Mouse (Mus musculus) lung, embryonic 14.5 days (tissue): ENCODE data around the gene 1110051M20Rik. TPM values are rescaled to one million over a fixed set of nuclear protein-coding genes. Genes with fewer than 3 reads are reported as not detected.
A peak's percentile ranks its signal among the peaks of the same experiment; 100 is the strongest.

Experiments
- ATAC-seq: fragments of 200-750 bp; cut with Nextera tagmentation; 2 replicates; pipeline ENCODE4 v1.8.0; 2017; ENCODE audit warnings: mild to moderate bottlenecking, moderate TSS enrichment, moderate library complexity; ENCODE audit not compliant: insufficient read depth
- DNase-seq: peaks from one replicate; pipeline ENCODE4 v3.0.0-alpha.2; 2015
- H3K27ac ChIP-seq: fragments of 300-500 bp; sonication (generic); 2 replicates; pipeline ENCODE4 v1.5.1; 2014; ENCODE audit warnings: low read depth, mild to moderate bottlenecking, moderate library complexity
- H3K27me3 ChIP-seq: fragments of 300-500 bp; sonication (generic); 2 replicates; pipeline ENCODE4 v1.6.1; 2014; ENCODE audit warnings: low read length, control low read depth; ENCODE audit not compliant: insufficient read depth
- H3K36me3 ChIP-seq: fragments of 300-500 bp; sonication (generic); 2 replicates; pipeline ENCODE4 v1.6.1; 2014; ENCODE audit warnings: control low read depth; ENCODE audit not compliant: insufficient read depth
- H3K4me1 ChIP-seq: fragments of 300-500 bp; sonication (generic); 2 replicates; pipeline ENCODE4 v1.6.1; 2014; ENCODE audit warnings: antibody characterized with exemption, control low read depth; ENCODE audit not compliant: insufficient read depth
- H3K4me2 ChIP-seq: fragments of 300-500 bp; sonication (generic); 2 replicates; pipeline ENCODE4 v1.6.1; 2014; ENCODE audit warnings: mild to moderate bottlenecking
- H3K4me3 ChIP-seq: fragments of 300-500 bp; sonication (generic); 2 replicates; pipeline ENCODE4 v1.5.1; 2014; ENCODE audit warnings: low read depth, low read length
- H3K9ac ChIP-seq: fragments of 300-500 bp; sonication (generic); 2 replicates; pipeline ENCODE4 v1.6.1; 2014
- H3K9me3 ChIP-seq: fragments of 300-500 bp; sonication (generic); 2 replicates; pipeline ENCODE4 v1.6.1; 2016; ENCODE audit warnings: low read depth, low read length, control low read depth
- CTCF ChIP-seq: IDR thresholded peaks from 2 replicates; pipeline ENCODE4 v1.5.1; 2016; ENCODE audit warnings: antibody characterized with exemption, low read depth
- WGBS: fragments of 180-500 bp; shearing (Covaris S2); extraction: QIAGEN DNeasy Blood & Tissue Kit; methylation state at CpG from one replicate; pipeline ENCODE4 v1.1.7; 2014; 5-methylcytosine and 5-hydroxymethylcytosine counted together
- polyA plus RNA-seq: library from polyadenylated mRNA; unstranded; fragments of >200 nt; fragmentation: Nextera tagmentation; extraction: Ambion mirVana; gene quantifications from 2 replicates; pipeline ENCODE4 v1.2.1, GENCODE M21; 2014

1110051M20Rik gene
- polyA plus RNA-seq, 1 experiment from 2014 or later = 73.4 TPM

DNA sequence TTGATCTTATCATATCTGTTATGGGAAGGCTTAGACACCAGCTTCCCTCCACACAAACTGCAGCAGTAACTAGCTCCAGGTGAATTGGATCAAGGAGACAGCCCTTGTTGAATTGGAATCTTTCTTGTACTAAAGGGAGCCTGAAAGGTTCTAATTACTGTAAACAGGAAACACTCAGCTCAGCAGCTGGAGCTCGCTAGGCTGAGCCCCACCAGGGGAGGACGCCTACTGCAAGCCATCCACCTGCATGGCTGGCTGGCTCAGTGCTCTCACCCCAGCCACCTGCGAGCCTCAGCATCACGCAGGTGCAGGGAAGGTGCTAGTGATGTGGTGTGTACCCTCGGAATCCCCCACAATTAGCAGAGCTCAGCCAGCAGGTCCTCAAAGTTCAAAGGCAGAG is 135.8 kb downstream of the 1110051M20Rik start:
- no peak for ATAC-seq
- no peak overlapping the region for H3K9ac ChIP-seq
- 29% methylated on average over 5 of the region's 5 CpGs for WGBS
- no peak overlapping the region for H3K27ac ChIP-seq
- H3K27me3 ChIP-seq = no peaks in the 10 kb centered on the region
- no peak overlapping the region for H3K4me2 ChIP-seq
- H3K4me3 ChIP-seq = no peak overlapping the region
- no peak for DNase-seq
- no peaks in the 10 kb centered on the region for H3K36me3 ChIP-seq
- TF ChIP-seq CTCF = no peak
- H3K4me1 ChIP-seq = peaks cover 2% of the 10 kb centered on the region; the same call in 1 of the 2 replicates
- H3K9me3 ChIP-seq = no peaks in the 10 kb centered on the region

DNA sequence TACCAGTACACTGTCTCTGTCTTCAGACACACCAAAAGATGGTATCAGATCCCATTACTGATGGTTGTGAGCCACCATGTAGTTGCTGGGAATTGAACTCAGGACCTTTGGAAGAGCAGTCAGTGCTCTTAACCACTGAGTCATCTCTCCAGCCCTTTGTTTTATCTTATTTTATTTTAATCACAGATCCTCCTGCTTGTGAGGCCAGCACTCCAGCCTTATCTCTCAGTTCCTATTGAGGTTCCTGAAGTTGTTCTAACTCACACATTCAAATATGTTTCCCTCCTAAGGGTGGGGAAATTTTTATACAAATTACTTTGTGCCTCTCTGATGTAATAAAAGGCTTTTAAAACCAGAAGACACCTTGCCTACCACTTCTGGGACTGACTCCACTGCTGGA is 137.9 kb downstream of the 1110051M20Rik start:
- no peak for TF ChIP-seq CTCF
- DNase-seq (no peak), ATAC-seq (no peak)
- H3K4me1 ChIP-seq = no peaks in the 10 kb centered on the region
- no peak overlapping the region for H3K9ac ChIP-seq
- H3K27ac ChIP-seq = no peak overlapping the region
- H3K4me2 ChIP-seq = no peak overlapping the region
- no peaks in the 10 kb centered on the region for H3K9me3 ChIP-seq
- H3K27me3 ChIP-seq = no peaks in the 10 kb centered on the region
- no peaks in the 10 kb centered on the region for H3K36me3 ChIP-seq
- no peak overlapping the region for H3K4me3 ChIP-seq

DNA sequence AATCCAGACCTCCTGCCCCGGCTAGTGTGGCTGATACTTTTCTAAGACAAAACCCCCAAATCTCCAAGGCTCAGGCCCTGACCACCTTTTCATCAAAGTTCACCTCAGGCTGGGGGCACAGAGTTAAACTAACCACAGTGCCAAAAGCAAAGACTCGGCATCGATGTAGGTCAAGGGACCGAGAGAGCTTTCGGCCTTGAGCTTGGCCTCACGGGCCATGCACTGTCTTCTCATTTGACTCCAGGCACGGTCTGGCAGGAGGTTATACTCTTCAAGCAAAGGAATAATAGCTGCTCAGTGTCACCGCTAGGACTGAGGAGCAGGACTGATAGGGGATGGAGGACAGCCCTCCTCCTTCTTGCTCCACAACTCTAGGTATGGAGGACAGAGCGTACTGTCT is 138.6 kb downstream of the 1110051M20Rik start:
- H3K9ac ChIP-seq = no peak overlapping the region
- no peak for TF ChIP-seq CTCF
- no peak overlapping the region for H3K4me3 ChIP-seq
- H3K36me3 ChIP-seq = no peaks in the 10 kb centered on the region
- H3K4me2 ChIP-seq = no peak overlapping the region
- H3K4me1 ChIP-seq = no peaks in the 10 kb centered on the region
- no peaks in the 10 kb centered on the region for H3K27me3 ChIP-seq
- no peak overlapping the region for H3K27ac ChIP-seq
- no peak for DNase-seq
- WGBS = 91% methylated on average over 9 of the region's 9 CpGs
- no peaks in the 10 kb centered on the region for H3K9me3 ChIP-seq
- ATAC-seq = no peak

DNA sequence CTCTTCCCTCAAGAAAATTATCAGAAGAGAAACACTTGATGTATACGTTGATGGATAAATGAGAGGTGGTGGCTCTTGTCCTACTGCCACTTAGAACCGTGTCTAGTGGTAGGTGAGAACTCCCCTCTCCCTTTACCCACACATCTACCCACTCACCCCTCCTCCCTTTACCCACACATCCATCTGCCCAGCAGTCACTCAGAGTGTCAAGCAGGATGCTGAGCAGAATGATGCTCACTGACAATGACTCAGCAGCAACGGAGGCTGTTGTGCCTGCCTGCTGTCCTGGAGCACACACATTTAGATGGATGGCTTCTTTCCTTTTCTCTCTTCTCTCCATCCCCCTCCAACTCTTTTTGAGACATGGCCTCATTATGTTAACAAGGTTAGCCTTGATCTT is 141.7 kb downstream of the 1110051M20Rik start:
- Histone ChIP-seq H3K4me3 (no peak overlapping the region), H3K36me3 (no peaks in the 10 kb centered on the region), H3K4me1 (no peaks in the 10 kb centered on the region), H3K9ac (no peak overlapping the region), H3K4me2 (no peak overlapping the region), H3K9me3 (no peaks in the 10 kb centered on the region), H3K27ac (no peak overlapping the region), H3K27me3 (no peaks in the 10 kb centered on the region)
- no peak for TF ChIP-seq CTCF
- ATAC-seq = no peak
- no peak for DNase-seq
- WGBS = 45% methylated on average over 3 of the region's 3 CpGs

DNA sequence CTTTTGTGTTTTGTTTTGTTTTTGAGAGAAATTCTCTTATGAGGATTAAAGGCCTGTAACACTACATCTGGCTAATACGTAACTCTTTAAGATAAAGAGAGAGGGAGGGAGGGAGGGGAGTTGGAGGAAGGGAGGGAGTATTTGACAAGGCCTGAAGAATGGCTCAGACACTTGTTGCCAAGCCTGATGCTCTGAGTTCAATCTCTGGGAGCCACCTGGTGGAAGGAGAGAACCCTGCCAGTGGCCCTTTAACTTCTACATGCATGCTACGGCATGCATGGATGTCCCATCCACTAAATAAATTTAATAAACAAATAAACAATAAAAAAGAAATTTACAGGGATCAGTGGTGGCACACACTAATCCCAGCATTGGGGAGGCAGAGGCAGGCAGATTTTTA is 142.7 kb downstream of the 1110051M20Rik start:
- no peaks in the 10 kb centered on the region for H3K9me3 ChIP-seq
- H3K36me3 ChIP-seq = no peaks in the 10 kb centered on the region
- no peaks in the 10 kb centered on the region for H3K27me3 ChIP-seq
- H3K4me2 ChIP-seq = no peak overlapping the region
- DNase-seq (peak; percentile 24), ATAC-seq (no peak)
- H3K4me3 ChIP-seq = no peak overlapping the region
- no peak overlapping the region for H3K9ac ChIP-seq
- WGBS = 58% methylated on average over 2 of the region's 2 CpGs
- no peak for TF ChIP-seq CTCF
- no peak overlapping the region for H3K27ac ChIP-seq
- no peaks in the 10 kb centered on the region for H3K4me1 ChIP-seq

DNA sequence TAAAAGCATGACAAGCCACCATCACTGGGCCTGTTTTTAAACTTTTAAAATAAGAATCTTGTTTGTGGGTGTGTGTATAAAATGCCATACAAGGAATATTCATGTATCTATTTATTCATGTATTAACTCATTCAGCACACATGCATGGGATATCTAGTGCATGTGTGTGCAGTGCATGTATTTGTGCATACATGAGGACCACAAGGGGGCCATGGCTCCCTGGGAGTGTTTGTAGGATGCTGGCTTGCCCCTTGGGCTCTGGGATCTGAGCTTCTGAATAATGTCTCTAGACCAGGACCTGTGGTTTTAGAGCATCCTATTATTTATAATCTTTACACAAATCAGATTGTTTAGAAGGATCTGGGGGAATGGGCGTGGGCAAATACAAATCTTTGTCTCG is 143.7 kb downstream of the 1110051M20Rik start:
- no peaks in the 10 kb centered on the region for H3K4me1 ChIP-seq
- TF ChIP-seq CTCF = peak; percentile 47
- no peaks in the 10 kb centered on the region for H3K27me3 ChIP-seq
- ATAC-seq (no peak), DNase-seq (no peak)
- H3K4me3 ChIP-seq = no peak overlapping the region
- no peaks in the 10 kb centered on the region for H3K36me3 ChIP-seq
- 90% methylated on average over 2 of the region's 2 CpGs for WGBS
- no peaks in the 10 kb centered on the region for H3K9me3 ChIP-seq
- H3K9ac ChIP-seq = no peak overlapping the region
- H3K27ac ChIP-seq = no peak overlapping the region
- no peak overlapping the region for H3K4me2 ChIP-seq

DNA sequence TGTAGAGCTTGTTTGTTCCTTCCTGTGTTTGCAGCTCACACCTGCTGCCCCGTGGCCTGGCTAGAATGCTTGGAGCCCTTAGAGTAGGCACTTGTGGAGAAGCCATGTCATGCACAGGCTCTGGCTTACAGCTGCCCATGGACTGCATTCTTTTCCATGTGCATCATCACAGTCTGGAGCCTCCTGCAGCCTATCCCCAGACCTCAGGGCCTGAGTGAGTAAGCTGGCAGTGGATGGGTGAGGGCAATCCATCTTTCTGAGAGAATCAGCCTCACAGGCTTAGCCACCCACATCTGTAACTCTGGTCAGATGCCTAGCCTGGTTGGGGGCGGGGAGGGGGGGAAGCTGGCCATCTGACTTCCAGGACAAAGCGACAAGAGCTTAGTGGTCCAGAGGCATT is 145.3 kb downstream of the 1110051M20Rik start:
- DNase-seq (peak; percentile 34), ATAC-seq (peak; percentile 89)
- H3K9ac ChIP-seq = no peak overlapping the region
- H3K9me3 ChIP-seq = no peaks in the 10 kb centered on the region
- H3K27me3 ChIP-seq = no peaks in the 10 kb centered on the region
- no peak overlapping the region for H3K4me2 ChIP-seq
- H3K4me3 ChIP-seq = no peak overlapping the region
- H3K27ac ChIP-seq = peak overlapping the region; percentile 63; the same call in 1 of the 2 replicates
- 53% methylated on average over 3 of the region's 3 CpGs for WGBS
- TF ChIP-seq CTCF = no peak
- H3K36me3 ChIP-seq = no peaks in the 10 kb centered on the region
- H3K4me1 ChIP-seq = no peaks in the 10 kb centered on the region

DNA sequence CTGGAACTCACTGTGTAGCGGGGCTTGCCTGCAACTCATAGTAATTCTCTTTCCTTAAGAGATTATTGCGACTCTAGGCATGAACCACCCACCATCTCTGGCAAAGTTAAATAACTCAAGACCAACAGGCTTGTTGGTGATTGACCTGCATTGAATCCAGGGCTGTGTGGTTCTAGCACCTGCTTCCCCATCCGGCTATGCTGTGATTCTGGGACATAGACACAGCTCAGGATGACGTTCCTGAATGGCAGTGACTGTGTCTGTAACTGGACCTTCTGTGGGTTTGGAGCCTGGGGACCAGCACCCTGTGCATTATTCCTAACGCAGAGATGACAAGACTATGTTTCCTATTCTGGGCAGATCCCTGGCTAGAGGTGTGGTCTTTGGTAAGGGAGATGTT is 148.6 kb downstream of the 1110051M20Rik start:
- no peak overlapping the region for H3K4me2 ChIP-seq
- no peak overlapping the region for H3K27ac ChIP-seq
- no peaks in the 10 kb centered on the region for H3K27me3 ChIP-seq
- ATAC-seq (no peak), DNase-seq (no peak)
- no peaks in the 10 kb centered on the region for H3K9me3 ChIP-seq
- 92% methylated on average over 5 of the region's 5 CpGs for WGBS
- no peaks in the 10 kb centered on the region for H3K4me1 ChIP-seq
- H3K9ac ChIP-seq = no peak overlapping the region
- no peak overlapping the region for H3K4me3 ChIP-seq
- TF ChIP-seq CTCF = no peak
- no peaks in the 10 kb centered on the region for H3K36me3 ChIP-seq
